Mouse (Mus musculus): ENCODE measurements at regions not wholly inside any gene's neighbourhood (a gene's known extent, or its start where the extent isn't known, plus 50 kb on each side); places are given as distances from the start of the nearest gene placed in this dataset.

GRCm38 (mm10) chr16:73835715-73836440, 575.7 kb downstream of the Robo2 start:
- no peaks in the 10 kb centered on the region for H3K9me3 ChIP-seq
- H3K36me3 ChIP-seq, result no peaks in the 10 kb centered on the region
- WGBS, result 72% methylated on average over 19 of the region's 19 CpGs
- H3K4me3 ChIP-seq (replicated peaks), result no peak overlapping the region
- no peak overlapping the region for H3K27ac ChIP-seq
- no peak for ATAC-seq
- no peak overlapping the region for H3K4me2 ChIP-seq (replicated peaks)
- H3K27me3 ChIP-seq (replicated peaks), result no peaks in the 10 kb centered on the region
- H3K4me1 ChIP-seq (replicated peaks), result no peaks in the 10 kb centered on the region
- no peak overlapping the region for H3K9ac ChIP-seq

DNA sequence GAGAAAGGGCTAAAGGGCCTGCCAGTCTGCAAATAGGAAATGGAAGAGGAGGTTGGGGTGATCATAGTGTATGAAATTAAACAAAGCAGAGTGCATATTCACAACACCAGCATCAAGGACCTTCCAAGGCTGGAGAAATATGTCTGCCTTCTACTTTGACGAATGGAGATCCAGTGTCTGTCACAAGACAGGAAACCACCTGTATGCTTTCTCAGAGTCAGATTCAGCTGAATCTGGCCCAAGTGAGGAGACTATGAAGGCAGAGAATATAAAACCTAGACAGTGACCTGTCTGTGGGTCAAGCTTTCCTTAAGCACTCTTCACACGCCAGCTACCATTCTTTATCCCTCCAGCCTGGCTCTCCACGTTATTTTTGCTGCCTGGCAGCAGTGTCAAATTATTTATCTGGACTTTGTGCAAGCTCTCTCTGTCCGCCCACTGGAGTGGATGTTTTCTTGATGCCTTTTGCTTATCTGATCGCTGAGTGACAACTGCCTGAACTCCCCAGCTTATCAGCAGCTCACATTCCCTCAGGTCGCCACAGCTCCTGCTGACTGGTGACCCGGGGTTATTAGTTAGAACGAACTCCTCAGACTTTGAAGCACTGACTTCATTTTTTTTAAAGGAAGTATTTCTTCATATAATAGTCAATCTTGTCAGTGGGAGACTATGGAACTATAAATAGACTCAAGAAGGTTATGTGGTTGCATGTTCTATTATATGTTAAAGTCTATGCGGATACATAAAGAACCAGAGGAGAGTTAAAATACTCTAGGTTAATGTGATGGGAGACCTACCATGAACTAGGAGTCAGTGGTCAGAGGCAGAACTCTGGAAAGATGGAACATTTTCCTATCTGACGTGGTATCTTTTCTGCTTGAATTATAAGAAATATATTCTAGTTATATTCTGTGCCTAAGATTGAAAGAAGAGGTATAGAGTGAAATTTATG, 590.0 kb downstream of the Robo2 start:
- ATAC-seq, result peak; percentile 75
- Histone ChIP-seq H3K4me1 (replicated peaks) (no peaks in the 10 kb centered on the region), H3K9me3 (no peaks in the 10 kb centered on the region), H3K4me3 (replicated peaks) (no peak overlapping the region), H3K9ac (no peak overlapping the region), H3K27me3 (replicated peaks) (no peaks in the 10 kb centered on the region), H3K36me3 (no peaks in the 10 kb centered on the region), H3K27ac (no peak overlapping the region), H3K4me2 (replicated peaks) (no peak overlapping the region)
- 50% methylated on average over 10 of the region's 10 CpGs for WGBS

GRCm38 (mm10) chr16:73804572-73804971, 607.1 kb downstream of the Robo2 start:
- Histone ChIP-seq H3K36me3 (no peaks in the 10 kb centered on the region), H3K4me1 (replicated peaks) (no peaks in the 10 kb centered on the region), H3K4me2 (replicated peaks) (no peak overlapping the region), H3K27ac (no peak overlapping the region), H3K27me3 (replicated peaks) (no peaks in the 10 kb centered on the region), H3K9me3 (no peaks in the 10 kb centered on the region), H3K4me3 (replicated peaks) (no peak overlapping the region), H3K9ac (no peak overlapping the region)
- no peak for ATAC-seq
- 74% methylated on average over 3 of the region's 3 CpGs for WGBS

- WGBS, result 49% methylated on average over 6 of the region's 6 CpGs
- no peak overlapping the region for H3K27ac ChIP-seq
- no peaks in the 10 kb centered on the region for H3K27me3 ChIP-seq (replicated peaks)
- H3K4me2 ChIP-seq (replicated peaks), result no peak overlapping the region
- H3K9me3 ChIP-seq, result no peaks in the 10 kb centered on the region
- no peaks in the 10 kb centered on the region for H3K36me3 ChIP-seq
- no peak overlapping the region for H3K9ac ChIP-seq
- ATAC-seq, result no peak
- no peak overlapping the region for H3K4me3 ChIP-seq (replicated peaks)
- H3K4me1 ChIP-seq (replicated peaks), result no peaks in the 10 kb centered on the region
These were observed 615.0 kb downstream of the Robo2 start for GRCm38 (mm10) chr16:73796528-73797171.

DNA sequence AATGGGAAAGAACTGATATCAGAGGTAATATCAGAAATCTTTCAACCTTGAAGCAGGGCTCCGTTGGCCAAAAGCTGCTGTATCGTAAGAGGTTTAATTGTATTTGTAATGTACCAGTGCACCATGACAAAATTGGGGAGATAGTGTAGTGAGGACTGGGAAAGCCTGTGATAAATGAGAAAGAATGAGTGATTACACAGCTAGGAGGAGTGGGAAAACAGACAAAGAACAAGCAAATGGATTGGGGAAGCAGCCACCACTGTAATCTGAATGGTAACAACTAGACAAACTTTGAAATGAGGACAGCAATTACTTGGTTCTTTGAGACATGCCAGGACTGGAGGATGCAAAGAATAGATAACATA, 626.6 kb downstream of the Robo2 start:
- Histone ChIP-seq H3K9ac (no peak overlapping the region), H3K27me3 (replicated peaks) (no peaks in the 10 kb centered on the region), H3K9me3 (no peaks in the 10 kb centered on the region), H3K36me3 (no peaks in the 10 kb centered on the region), H3K4me1 (replicated peaks) (no peaks in the 10 kb centered on the region), H3K27ac (no peak overlapping the region), H3K4me3 (replicated peaks) (no peak overlapping the region), H3K4me2 (replicated peaks) (no peak overlapping the region)
- 93% methylated on average over 2 of the region's 2 CpGs for WGBS
- no peak for ATAC-seq

DNA sequence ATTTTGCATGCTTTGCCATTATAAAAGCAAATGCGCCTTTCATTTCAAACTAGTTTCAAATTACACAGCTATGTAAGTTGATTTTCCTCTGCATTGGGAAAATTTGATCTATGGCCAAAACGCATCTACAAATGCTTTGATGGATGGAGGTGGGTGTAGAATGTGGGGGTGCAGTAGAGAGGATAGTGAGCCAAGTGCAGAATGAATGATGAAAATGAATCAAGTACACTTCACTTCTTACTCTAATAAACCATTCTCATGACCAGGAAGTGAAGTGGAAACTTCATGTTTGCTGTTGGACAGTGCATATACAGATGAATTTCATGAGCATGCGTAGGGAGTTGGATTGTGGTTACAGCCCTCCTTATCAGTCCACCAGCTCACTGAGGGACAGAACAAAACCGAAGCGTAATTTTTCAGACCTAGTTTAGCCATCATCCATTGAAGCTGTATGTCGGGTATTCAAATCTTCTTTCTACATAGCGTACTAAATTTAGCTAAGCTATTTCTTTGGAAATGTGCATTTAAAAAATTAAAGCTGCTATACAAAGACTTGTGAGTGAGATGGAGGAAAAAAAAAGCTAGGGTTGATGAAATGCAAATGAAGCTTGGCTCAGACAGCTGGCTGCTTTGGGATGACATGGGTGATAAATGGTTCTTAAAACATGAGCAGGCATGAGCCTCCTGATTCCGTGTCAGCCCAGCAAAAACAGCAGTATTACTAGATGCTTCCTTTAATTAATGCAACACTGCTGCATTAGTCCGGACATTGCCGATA, 627.1 kb downstream of the Robo2 start:
- no peaks in the 10 kb centered on the region for H3K9me3 ChIP-seq
- H3K27ac ChIP-seq, result no peak overlapping the region
- H3K4me2 ChIP-seq (replicated peaks), result no peak overlapping the region
- no peak for ATAC-seq
- no peaks in the 10 kb centered on the region for H3K4me1 ChIP-seq (replicated peaks)
- H3K4me3 ChIP-seq (replicated peaks), result no peak overlapping the region
- H3K27me3 ChIP-seq (replicated peaks), result no peaks in the 10 kb centered on the region
- no peak overlapping the region for H3K9ac ChIP-seq
- 88% methylated on average over 10 of the region's 10 CpGs for WGBS
- no peaks in the 10 kb centered on the region for H3K36me3 ChIP-seq

GRCm38 (mm10) chr16:73772454-73772853, 639.2 kb downstream of the Robo2 start:
- no peak for ATAC-seq
- H3K36me3 ChIP-seq, result no peaks in the 10 kb centered on the region
- 83% methylated on average over 5 of the region's 5 CpGs for WGBS

DNA sequence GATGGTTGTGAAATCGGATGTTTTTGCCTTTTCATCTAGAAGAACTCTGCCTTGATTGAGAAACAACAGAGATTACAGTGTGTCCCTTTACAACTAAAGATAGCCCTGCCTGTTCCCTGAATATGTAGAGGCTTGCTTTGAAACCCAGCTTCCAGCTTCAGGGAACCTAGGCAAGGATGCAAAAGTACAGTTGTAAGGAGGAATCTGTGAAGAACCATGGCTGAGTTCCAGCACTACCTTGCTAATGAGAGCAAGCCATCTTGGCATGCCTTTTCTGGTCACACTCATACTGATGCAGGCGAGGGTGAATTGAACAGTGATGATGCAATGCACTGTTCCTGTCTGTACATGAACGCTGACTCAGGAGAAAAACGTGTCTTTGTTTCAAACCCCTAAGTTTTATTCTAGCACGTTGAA, 641.2 kb downstream of the Robo2 start:
- H3K27me3 ChIP-seq (replicated peaks), result no peaks in the 10 kb centered on the region
- H3K9ac ChIP-seq, result no peak overlapping the region
- 70% methylated on average over 5 of the region's 5 CpGs for WGBS
- H3K4me2 ChIP-seq (replicated peaks), result no peak overlapping the region
- no peak overlapping the region for H3K27ac ChIP-seq
- ATAC-seq, result no peak
- no peak overlapping the region for H3K4me3 ChIP-seq (replicated peaks)
- H3K9me3 ChIP-seq, result no peaks in the 10 kb centered on the region
- no peaks in the 10 kb centered on the region for H3K4me1 ChIP-seq (replicated peaks)
- H3K36me3 ChIP-seq, result no peaks in the 10 kb centered on the region

More at GRCm38 (mm10) chr16:73772454-73772853, 639.2 kb downstream of the Robo2 start:
- Histone ChIP-seq H3K9me3 (no peaks in the 10 kb centered on the region), H3K4me1 (replicated peaks) (no peaks in the 10 kb centered on the region), H3K9ac (no peak overlapping the region), H3K27ac (no peak overlapping the region), H3K4me3 (replicated peaks) (no peak overlapping the region), H3K4me2 (replicated peaks) (no peak overlapping the region), H3K27me3 (replicated peaks) (no peaks in the 10 kb centered on the region)

DNA sequence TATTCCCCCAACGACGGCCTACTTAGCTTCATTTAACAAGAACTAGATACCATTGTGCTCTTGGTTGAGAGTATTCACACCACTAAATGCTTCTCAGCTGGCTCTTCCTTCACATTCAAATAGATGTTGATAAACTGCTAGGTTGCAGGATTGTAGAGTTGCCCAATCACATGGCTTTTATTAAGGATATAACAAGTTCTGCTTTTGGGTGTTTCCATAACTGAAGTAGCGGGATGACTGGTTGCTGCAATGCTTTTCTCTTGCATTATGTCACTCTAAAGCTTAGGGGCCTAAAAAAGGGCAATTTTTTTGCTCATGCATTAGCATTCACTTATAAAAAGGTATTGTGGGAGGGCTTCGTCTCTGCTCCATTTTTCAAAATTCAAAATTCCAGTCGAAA, 641.9 kb downstream of the Robo2 start:
- no peak for ATAC-seq
- WGBS, result 89% methylated on average over 5 of the region's 5 CpGs
- H3K27me3 ChIP-seq (replicated peaks), result no peaks in the 10 kb centered on the region
- no peak overlapping the region for H3K4me3 ChIP-seq (replicated peaks)
- H3K36me3 ChIP-seq, result no peaks in the 10 kb centered on the region
- no peak overlapping the region for H3K4me2 ChIP-seq (replicated peaks)
- no peaks in the 10 kb centered on the region for H3K9me3 ChIP-seq
- no peaks in the 10 kb centered on the region for H3K4me1 ChIP-seq (replicated peaks)
- no peak overlapping the region for H3K9ac ChIP-seq
- no peak overlapping the region for H3K27ac ChIP-seq

GRCm38 (mm10) chr16:73768706-73769105, 642.9 kb downstream of the Robo2 start:
- WGBS, result 95% methylated on average over 2 of the region's 2 CpGs

GRCm38 (mm10) chr16:73765184-73765583, 646.4 kb downstream of the Robo2 start:
- Histone ChIP-seq H3K9me3 (no peaks in the 10 kb centered on the region), H3K4me3 (replicated peaks) (no peak overlapping the region), H3K36me3 (no peaks in the 10 kb centered on the region), H3K9ac (no peak overlapping the region), H3K4me1 (replicated peaks) (no peaks in the 10 kb centered on the region), H3K27ac (no peak overlapping the region), H3K4me2 (replicated peaks) (no peak overlapping the region), H3K27me3 (replicated peaks) (no peaks in the 10 kb centered on the region)
- no peak for ATAC-seq
- 84% methylated on average over 3 of the region's 3 CpGs for WGBS

More at GRCm38 (mm10) chr16:73768706-73769105, 642.9 kb downstream of the Robo2 start:
- H3K4me1 ChIP-seq (replicated peaks), result no peaks in the 10 kb centered on the region
- H3K27ac ChIP-seq, result no peak overlapping the region
- ATAC-seq, result no peak
- no peaks in the 10 kb centered on the region for H3K36me3 ChIP-seq
- no peak overlapping the region for H3K4me3 ChIP-seq (replicated peaks)
- no peaks in the 10 kb centered on the region for H3K27me3 ChIP-seq (replicated peaks)
- no peaks in the 10 kb centered on the region for H3K9me3 ChIP-seq
- no peak overlapping the region for H3K9ac ChIP-seq
- H3K4me2 ChIP-seq (replicated peaks), result no peak overlapping the region

- Histone ChIP-seq H3K4me3 (replicated peaks) (no peak overlapping the region), H3K9ac (no peak overlapping the region), H3K27me3 (replicated peaks) (no peaks in the 10 kb centered on the region), H3K9me3 (no peaks in the 10 kb centered on the region), H3K4me2 (replicated peaks) (no peak overlapping the region), H3K36me3 (no peaks in the 10 kb centered on the region), H3K27ac (no peak overlapping the region), H3K4me1 (replicated peaks) (no peaks in the 10 kb centered on the region)
- no peak for ATAC-seq
- 75% methylated on average over 3 of the region's 3 CpGs for WGBS
These were observed 650.7 kb downstream of the Robo2 start for GRCm38 (mm10) chr16:73760921-73761320.
